Mouse (Mus musculus): ENCODE results near the gene Pifo.

- TF ChIP-seq CTCF (IDR thresholded peaks at IDR 0.05; ENCODE audit: insufficient read depth, low read depth, low read length): no peak
- TF ChIP-seq POLR2A (IDR thresholded peaks at IDR 0.05; ENCODE audit: insufficient read depth, low read depth, low read length): no peak
Observed at GRCm38 (mm10) chr3:106051896-106052295, 37.5 kb upstream of the Pifo start.
